Mouse (Mus musculus): Measurements from ENCODE around the gene Colgalt2.

GRCm38 (mm10) chr1:152508481-152509220 is 109.0 kb downstream of the Colgalt2 start:
- no peak for TF ChIP-seq CTCF (IDR thresholded peaks at IDR 0.05; ENCODE audit: extremely low read depth, insufficient read depth, low read length)
- no peak for TF ChIP-seq POLR2A (IDR thresholded peaks at IDR 0.05; ENCODE audit: extremely low read depth, insufficient read depth, low read length)
